Mouse (Mus musculus) midbrain, embryonic 10.5 days (tissue): Measurements from ENCODE around the gene Daw1. TPM values are rescaled to one million over a fixed set of nuclear protein-coding genes. Genes with fewer than 3 reads are reported as not detected.

Experiments
- DNase-seq: peaks from one replicate; pipeline ENCODE4 v3.0.0-alpha.2; 2017; ENCODE audit warnings: low spot score
- H3K27ac ChIP-seq: fragments of 300-500 bp; sonication (generic); replicated peaks from 2 replicates; pipeline ENCODE4 v1.5.1; 2016; ENCODE audit warnings: mild to moderate bottlenecking
- H3K27me3 ChIP-seq: fragments of 300-500 bp; sonication (generic); 2 replicates; pipeline ENCODE4 v1.6.1; 2016; ENCODE audit warnings: low read depth, mild to moderate bottlenecking; ENCODE audit not compliant: poor library complexity, severe bottlenecking
- H3K36me3 ChIP-seq: fragments of 300-500 bp; sonication (generic); 2 replicates; pipeline ENCODE4 v1.6.1; 2016; ENCODE audit warnings: mild to moderate bottlenecking, moderate library complexity
- H3K4me1 ChIP-seq: fragments of 300-500 bp; sonication (generic); 2 replicates; pipeline ENCODE4 v1.6.1; 2016
- H3K4me3 ChIP-seq: fragments of 300-500 bp; sonication (generic); 2 replicates; pipeline ENCODE4 v1.5.1; 2016; ENCODE audit warnings: mild to moderate bottlenecking, moderate library complexity
- H3K9me3 ChIP-seq: fragments of 300-500 bp; sonication (generic); replicated peaks from 2 replicates; pipeline ENCODE4 v1.6.1; 2016; ENCODE audit warnings: mild to moderate bottlenecking
- WGBS: fragments of 180-500 bp; shearing (Covaris S2); methylation state at CpG from one replicate; pipeline ENCODE4 v1.1.7; 2016; 5-methylcytosine and 5-hydroxymethylcytosine counted together
- polyA plus RNA-seq: library from polyadenylated mRNA; unstranded; fragments of >200 nt; fragmentation: Nextera tagmentation; extraction: Ambion mirVana; gene quantifications from 2 replicates; pipeline ENCODE4 v1.2.1, GENCODE M21; 2016

The Daw1 gene
- polyA plus RNA-seq, 1 experiment from 2014 or later = 0.21 TPM

GRCm38 (mm10) chr1:83224423-83224960 is 64.9 kb downstream of the Daw1 start:
- Histone ChIP-seq H3K27me3 (no peaks in the 10 kb centered on the region), H3K9me3 (no peaks in the 10 kb centered on the region), H3K27ac (no peak overlapping the region), H3K4me1 (no peaks in the 10 kb centered on the region), H3K36me3 (no peaks in the 10 kb centered on the region), H3K4me3 (no peak overlapping the region)
- DNase-seq = no peak

- Histone ChIP-seq H3K4me1 (no peaks in the 10 kb centered on the region), H3K27ac (no peak overlapping the region), H3K36me3 (no peaks in the 10 kb centered on the region), H3K27me3 (no peaks in the 10 kb centered on the region), H3K4me3 (no peak overlapping the region), H3K9me3 (no peaks in the 10 kb centered on the region)
- WGBS = 87% methylated on average over 3 of the region's 3 CpGs
- DNase-seq = no peak
Measured at GRCm38 (mm10) chr1:83227946-83228345, 68.4 kb downstream of the Daw1 start.

GRCm38 (mm10) chr1:83248235-83248746 is 88.7 kb downstream of the Daw1 start:
- Histone ChIP-seq H3K9me3 (no peaks in the 10 kb centered on the region), H3K4me1 (no peaks in the 10 kb centered on the region), H3K36me3 (no peaks in the 10 kb centered on the region), H3K27me3 (no peaks in the 10 kb centered on the region), H3K4me3 (no peak overlapping the region), H3K27ac (no peak overlapping the region)
- 84% methylated on average over 1 of the region's 1 CpGs for WGBS
- DNase-seq = no peak

GRCm38 (mm10) chr1:83251746-83252145 is 92.2 kb downstream of the Daw1 start:
- Histone ChIP-seq H3K27ac (no peak overlapping the region), H3K27me3 (no peaks in the 10 kb centered on the region), H3K36me3 (no peaks in the 10 kb centered on the region), H3K4me3 (no peak overlapping the region), H3K9me3 (no peaks in the 10 kb centered on the region), H3K4me1 (no peaks in the 10 kb centered on the region)
- 83% methylated on average over 1 of the region's 1 CpGs for WGBS
- DNase-seq = no peak

Other genes starting within 250 kb of the Daw1 start
- 0.17 and 0.44 TPM in 2 replicates for gene A030005L19Rik, start 246.4 kb upstream of the Daw1 start, polyA plus RNA-seq
- not detected in 2 replicates for gene A030014E15Rik, start 234.8 kb upstream of the Daw1 start, polyA plus RNA-seq
- not detected in 2 replicates for gene Gm6217, start 228.4 kb upstream of the Daw1 start, polyA plus RNA-seq
- gene A030003K21Rik, start 216.4 kb upstream of the Daw1 start, polyA plus RNA-seq = not detected in 2 replicates
- not detected in 2 replicates for gene Gm7544, start 203.7 kb upstream of the Daw1 start, polyA plus RNA-seq
- gene Gm47955, start 199.5 kb upstream of the Daw1 start, polyA plus RNA-seq = not detected in 2 replicates
- gene Gm47959, start 159.2 kb upstream of the Daw1 start, polyA plus RNA-seq = not detected in 2 replicates
- 0.31 and 0.48 TPM in 2 replicates for gene Slc19a3, start 121.3 kb upstream of the Daw1 start, polyA plus RNA-seq
- not detected in 2 replicates for gene Krtap28-10, start 117.3 kb upstream of the Daw1 start, polyA plus RNA-seq
- gene Gm47969, start 114.8 kb upstream of the Daw1 start, polyA plus RNA-seq = not detected in 2 replicates
- not detected in 2 replicates for gene A030005K14Rik, start 100.4 kb upstream of the Daw1 start, polyA plus RNA-seq
- not detected in 2 replicates for gene Krtap28-13, start 98.8 kb upstream of the Daw1 start, polyA plus RNA-seq
- gene Ccl20, start 43.0 kb upstream of the Daw1 start, polyA plus RNA-seq = not detected in 2 replicates
- 0.17 and 0.75 TPM in 2 replicates for gene Sphkap, start 248.4 kb downstream of the Daw1 start, polyA plus RNA-seq